Mouse (Mus musculus) hindbrain, embryonic 15.5 days (tissue): ENCODE measurements around the gene 1700034J05Rik. TPM values are rescaled to one million over a fixed set of nuclear protein-coding genes. Genes with fewer than 3 reads are reported as not detected.

Experiments
- ATAC-seq: fragments of 200-750 bp; cut with Nextera tagmentation; 2 replicates; pipeline ENCODE4 v1.8.0; 2017; ENCODE audit warnings: low read depth, moderate number of reproducible peaks, moderate TSS enrichment; ENCODE audit not compliant: low FRiP score
- H3K27ac ChIP-seq: fragments of 300-500 bp; sonication (generic); replicated peaks from 2 replicates; pipeline ENCODE4 v1.5.1; 2015; ENCODE audit warnings: mild to moderate bottlenecking, inconsistent platforms
- H3K27me3 ChIP-seq: fragments of 300-500 bp; sonication (generic); 2 replicates; pipeline ENCODE4 v1.6.1; 2015; ENCODE audit warnings: control low read depth, inconsistent platforms
- H3K36me3 ChIP-seq: fragments of 300-500 bp; sonication (generic); 2 replicates; pipeline ENCODE4 v1.6.1; 2015; ENCODE audit warnings: control low read depth, inconsistent platforms
- H3K4me1 ChIP-seq: fragments of 300-500 bp; sonication (generic); replicated peaks from 2 replicates; pipeline ENCODE4 v1.6.1; 2015; ENCODE audit warnings: control low read depth, inconsistent platforms
- H3K4me2 ChIP-seq: fragments of 300-500 bp; sonication (generic); 2 replicates; pipeline ENCODE4 v1.6.1; 2015; ENCODE audit warnings: moderate library complexity, mild to moderate bottlenecking, inconsistent platforms
- H3K4me3 ChIP-seq: fragments of 300-500 bp; sonication (generic); 2 replicates; pipeline ENCODE4 v1.5.1; 2015; ENCODE audit warnings: mild to moderate bottlenecking, inconsistent platforms
- H3K9ac ChIP-seq: fragments of 300-500 bp; sonication (generic); 2 replicates; pipeline ENCODE4 v1.6.1; 2015; ENCODE audit warnings: inconsistent platforms
- H3K9me3 ChIP-seq: fragments of 300-500 bp; sonication (generic); 2 replicates; pipeline ENCODE4 v1.6.1; 2016; ENCODE audit warnings: control low read depth, inconsistent platforms
- WGBS: fragments of 180-500 bp; shearing (Covaris S2); methylation state at CpG from one replicate; pipeline ENCODE4 v1.1.7; 2015; 5-methylcytosine and 5-hydroxymethylcytosine counted together
- polyA plus RNA-seq: library from polyadenylated mRNA; unstranded; fragments of >200 nt; fragmentation: Nextera tagmentation; extraction: Ambion mirVana; gene quantifications from 2 replicates; pipeline ENCODE4 v1.2.1, GENCODE M21; 2015

The 1700034J05Rik gene
- polyA plus RNA-seq, 1 experiment from 2014 or later: 0.06 TPM

GRCm38 (mm10) chr6:146961832-146962481 lies 7.7 kb upstream of the 1700034J05Rik start:
- H3K36me3 ChIP-seq: no peaks in the 10 kb centered on the region
- no peaks in the 10 kb centered on the region for H3K27me3 ChIP-seq
- H3K9me3 ChIP-seq: no peaks in the 10 kb centered on the region
- H3K4me1 ChIP-seq: no peaks in the 10 kb centered on the region
- H3K4me2 ChIP-seq: no peak overlapping the region
- no peak for ATAC-seq
- no peak overlapping the region for H3K9ac ChIP-seq
- 75% methylated on average over 6 of the region's 6 CpGs for WGBS
- H3K4me3 ChIP-seq: no peak overlapping the region
- H3K27ac ChIP-seq: no peak overlapping the region

GRCm38 (mm10) chr6:146960956-146961355 lies 6.7 kb upstream of the 1700034J05Rik start:
- Histone ChIP-seq H3K9me3 (no peaks in the 10 kb centered on the region), H3K4me2 (no peak overlapping the region), H3K27ac (no peak overlapping the region), H3K9ac (no peak overlapping the region), H3K4me1 (no peaks in the 10 kb centered on the region), H3K27me3 (no peaks in the 10 kb centered on the region), H3K36me3 (no peaks in the 10 kb centered on the region), H3K4me3 (no peak overlapping the region)
- no peak for ATAC-seq
- 79% methylated on average over 5 of the region's 5 CpGs for WGBS

- H3K9ac ChIP-seq: no peak overlapping the region
- no peak overlapping the region for H3K4me3 ChIP-seq
- ATAC-seq: no peak
- no peaks in the 10 kb centered on the region for H3K9me3 ChIP-seq
- WGBS: 89% methylated on average over 9 of the region's 9 CpGs
- no peaks in the 10 kb centered on the region for H3K36me3 ChIP-seq
- no peak overlapping the region for H3K27ac ChIP-seq
- H3K4me1 ChIP-seq: no peaks in the 10 kb centered on the region
- H3K4me2 ChIP-seq: no peak overlapping the region
- H3K27me3 ChIP-seq: no peaks in the 10 kb centered on the region
These were observed 5.9 kb upstream of the 1700034J05Rik start for GRCm38 (mm10) chr6:146959908-146960680.

- Histone ChIP-seq H3K27ac (no peak overlapping the region), H3K9ac (no peak overlapping the region), H3K9me3 (no peaks in the 10 kb centered on the region), H3K4me3 (no peak overlapping the region), H3K27me3 (no peaks in the 10 kb centered on the region), H3K4me2 (no peak overlapping the region), H3K36me3 (no peaks in the 10 kb centered on the region), H3K4me1 (no peaks in the 10 kb centered on the region)
- 70% methylated on average over 1 of the region's 1 CpGs for WGBS
- ATAC-seq: no peak
These were observed 4.5 kb upstream of the 1700034J05Rik start for GRCm38 (mm10) chr6:146958694-146959093.

- no peak overlapping the region for H3K27ac ChIP-seq
- no peak overlapping the region for H3K9ac ChIP-seq
- no peak overlapping the region for H3K4me3 ChIP-seq
- 95% methylated on average over 1 of the region's 1 CpGs for WGBS
- H3K27me3 ChIP-seq: no peaks in the 10 kb centered on the region
- H3K4me2 ChIP-seq: no peak overlapping the region
- no peaks in the 10 kb centered on the region for H3K36me3 ChIP-seq
- no peak for ATAC-seq
- no peaks in the 10 kb centered on the region for H3K9me3 ChIP-seq
- H3K4me1 ChIP-seq: no peaks in the 10 kb centered on the region
These were observed 2.7 kb upstream of the 1700034J05Rik start for GRCm38 (mm10) chr6:146956961-146957360.

DNA sequence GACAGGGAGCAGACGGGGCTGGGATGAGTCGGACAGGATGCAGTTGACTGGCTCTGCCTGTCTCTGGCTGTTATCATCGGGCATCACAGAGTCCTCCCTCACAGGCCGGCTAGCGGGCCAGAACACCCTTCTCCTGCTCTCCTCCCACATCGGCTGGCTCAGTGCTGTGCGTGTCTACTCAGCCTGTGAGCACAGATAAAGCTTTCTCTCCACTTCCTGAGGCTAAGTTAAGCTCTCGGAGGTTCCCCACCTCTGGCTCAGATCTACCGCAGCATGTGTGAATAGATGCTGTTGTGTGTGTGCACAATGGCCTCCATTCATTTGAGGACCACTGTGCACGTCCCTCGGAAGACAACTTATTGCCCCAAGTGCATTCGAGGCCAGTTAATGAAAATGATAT lies 1.7 kb upstream of the 1700034J05Rik start:
- H3K9me3 ChIP-seq: no peaks in the 10 kb centered on the region
- WGBS: 26% methylated on average over 12 of the region's 12 CpGs
- H3K27me3 ChIP-seq: no peaks in the 10 kb centered on the region
- H3K9ac ChIP-seq: no peak overlapping the region
- no peak overlapping the region for H3K4me2 ChIP-seq
- ATAC-seq: no peak
- H3K27ac ChIP-seq: no peak overlapping the region
- no peaks in the 10 kb centered on the region for H3K36me3 ChIP-seq
- H3K4me3 ChIP-seq: no peak overlapping the region
- no peaks in the 10 kb centered on the region for H3K4me1 ChIP-seq

DNA sequence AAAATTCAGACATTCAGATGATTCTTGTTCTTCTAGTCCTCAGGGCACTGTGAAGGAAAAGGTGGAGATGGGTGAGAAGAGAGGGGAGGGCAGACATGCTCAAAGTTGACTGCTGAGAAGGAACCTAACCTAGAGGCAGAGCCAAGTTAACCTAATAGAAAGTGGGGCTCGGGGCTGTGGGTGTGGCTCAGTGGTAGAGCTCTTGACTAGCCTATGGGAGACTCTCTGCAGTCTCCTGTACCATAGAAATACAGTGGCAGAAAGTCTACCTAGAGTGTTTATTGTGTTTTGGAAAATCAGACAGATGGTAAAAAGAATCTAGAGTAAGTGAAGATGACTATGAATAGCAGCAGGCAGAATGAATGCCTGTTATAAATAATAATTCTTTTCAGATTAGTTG lies 1.3 kb upstream of the 1700034J05Rik start:
- Histone ChIP-seq H3K4me3 (no peak overlapping the region), H3K36me3 (no peaks in the 10 kb centered on the region), H3K4me2 (no peak overlapping the region), H3K4me1 (no peaks in the 10 kb centered on the region; the same call in 1 of the 2 replicates), H3K27ac (no peak overlapping the region), H3K9me3 (no peaks in the 10 kb centered on the region), H3K27me3 (no peaks in the 10 kb centered on the region), H3K9ac (no peak overlapping the region)
- ATAC-seq: no peak
- WGBS: 77% methylated on average over 1 of the region's 1 CpGs

DNA sequence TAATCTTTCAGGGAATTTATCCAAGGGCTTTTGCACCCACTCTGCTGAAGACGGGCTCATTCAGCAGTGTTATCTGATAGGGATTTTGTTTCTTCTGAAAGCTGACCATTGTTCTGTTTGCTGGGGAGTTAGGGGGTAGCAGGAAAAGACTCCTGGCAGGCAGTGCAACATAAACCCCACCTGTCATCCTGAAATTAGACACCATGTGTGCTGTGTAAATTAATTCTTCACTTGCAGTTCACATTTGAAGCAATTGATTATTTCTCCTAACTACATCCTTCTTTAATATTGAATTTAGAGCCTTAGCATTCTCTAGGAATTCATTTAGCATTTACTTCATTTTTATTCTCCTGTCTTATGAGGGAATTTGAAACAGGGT lies 3.8 kb downstream of the 1700034J05Rik start:
- 26% methylated on average over 1 of the region's 1 CpGs for WGBS
- Histone ChIP-seq H3K27ac (no peak overlapping the region), H3K36me3 (no peaks in the 10 kb centered on the region), H3K9me3 (no peaks in the 10 kb centered on the region), H3K27me3 (no peaks in the 10 kb centered on the region), H3K4me1 (peaks cover 1% of the 10 kb centered on the region; the same call in 1 of the 2 replicates), H3K4me2 (no peak overlapping the region), H3K4me3 (no peak overlapping the region), H3K9ac (no peak overlapping the region)
- ATAC-seq: no peak

GRCm38 (mm10) chr6:146949682-146950453 lies 4.4 kb downstream of the 1700034J05Rik start:
- Histone ChIP-seq H3K27me3 (no peaks in the 10 kb centered on the region), H3K4me1 (peaks cover 2% of the 10 kb centered on the region; the same call in 1 of the 2 replicates), H3K4me2 (no peak overlapping the region), H3K27ac (no peak overlapping the region), H3K4me3 (no peak overlapping the region), H3K9me3 (no peaks in the 10 kb centered on the region), H3K36me3 (no peaks in the 10 kb centered on the region), H3K9ac (no peak overlapping the region)
- no peak for ATAC-seq
- 64% methylated on average over 10 of the region's 10 CpGs for WGBS

- WGBS: 86% methylated on average over 4 of the region's 4 CpGs
- Histone ChIP-seq H3K9ac (no peak overlapping the region), H3K27ac (no peak overlapping the region), H3K36me3 (no peaks in the 10 kb centered on the region), H3K4me2 (no peak overlapping the region), H3K9me3 (no peaks in the 10 kb centered on the region), H3K4me3 (no peak overlapping the region), H3K4me1 (peaks cover 2% of the 10 kb centered on the region; the same call in 1 of the 2 replicates), H3K27me3 (no peaks in the 10 kb centered on the region)
- no peak for ATAC-seq
These were observed 7.0 kb downstream of the 1700034J05Rik start for GRCm38 (mm10) chr6:146947186-146947585.

DNA sequence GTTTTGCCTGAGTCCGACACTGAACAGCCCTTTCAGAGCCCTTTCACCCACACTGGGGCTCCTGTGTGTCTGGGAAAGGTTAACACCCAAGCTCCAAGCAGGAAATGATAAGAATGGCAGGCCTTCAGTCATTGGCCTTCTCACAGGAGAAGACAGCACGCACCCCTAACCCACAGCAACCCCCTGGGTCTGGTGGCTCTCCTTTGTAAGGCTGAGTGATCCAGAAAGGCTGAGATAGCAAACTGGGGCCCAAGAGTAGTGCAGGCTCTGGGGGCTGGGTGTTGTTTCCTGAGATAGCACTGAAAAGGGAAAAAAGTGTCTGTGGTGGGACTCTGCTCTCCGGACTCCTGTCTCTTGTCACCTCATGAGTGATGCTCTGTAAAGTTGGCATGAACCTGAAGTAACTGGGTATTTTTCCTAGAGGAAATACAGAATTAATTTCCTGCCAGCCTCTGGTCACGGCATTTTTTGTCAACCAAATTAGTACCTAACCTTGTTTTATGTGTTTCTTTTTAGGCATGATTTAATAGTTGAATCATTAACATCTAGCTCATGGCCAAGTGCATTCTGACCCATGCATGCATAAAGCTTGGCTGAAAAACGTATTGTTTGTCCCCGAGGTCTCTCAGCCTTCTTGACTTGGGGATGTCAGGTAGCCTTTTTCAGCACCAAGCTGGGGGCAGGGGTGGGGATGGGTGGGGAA lies 7.7 kb downstream of the 1700034J05Rik start:
- ATAC-seq: no peak
- Histone ChIP-seq H3K4me1 (peaks cover 2% of the 10 kb centered on the region; the same call in 1 of the 2 replicates), H3K36me3 (no peaks in the 10 kb centered on the region), H3K9ac (no peak overlapping the region), H3K9me3 (no peaks in the 10 kb centered on the region), H3K27ac (no peak overlapping the region), H3K4me2 (no peak overlapping the region), H3K4me3 (no peak overlapping the region), H3K27me3 (no peaks in the 10 kb centered on the region)
- 75% methylated on average over 6 of the region's 6 CpGs for WGBS
